Mouse (Mus musculus): ENCODE measurements around the gene Zyx. TPM values are rescaled to one million over a fixed set of nuclear protein-coding genes. Genes with fewer than 3 reads are reported as not detected.

Gene Zyx
- 283 and 580 TPM in 2 replicates for polyA plus RNA-seq (2012; ENCODE audit: low replicate concordance)

DNA sequence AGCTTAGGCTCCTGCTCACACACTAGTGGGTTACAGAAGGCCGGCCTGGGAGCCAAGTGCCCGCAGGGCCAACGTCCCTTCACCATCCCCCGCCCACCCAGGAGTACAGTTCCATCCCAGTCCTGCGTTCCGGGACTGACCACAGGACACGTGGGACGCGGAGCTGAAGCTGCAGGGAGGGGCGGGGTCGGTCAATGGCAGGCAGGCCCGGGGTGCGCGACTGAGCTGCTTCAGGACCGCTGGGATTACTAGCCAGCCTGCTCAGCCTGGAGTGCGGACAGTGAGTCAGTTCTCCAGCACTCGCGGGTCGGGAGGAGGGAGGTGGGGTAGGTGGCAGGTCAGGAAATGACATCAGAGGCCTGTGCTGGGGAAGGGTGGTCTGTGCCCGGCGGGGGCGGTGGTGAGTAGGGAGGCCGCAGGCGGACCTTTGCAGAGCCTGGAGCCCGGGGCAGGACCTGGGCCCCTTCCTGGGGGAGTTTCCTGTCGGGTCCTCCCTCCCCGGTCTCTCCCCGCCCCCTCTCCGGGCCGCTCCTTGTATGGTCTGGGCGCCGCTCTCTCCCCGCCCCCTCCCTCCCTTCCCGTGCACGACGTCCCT, at the start of gene Zyx:
Gene Zyx, plus strand, starts transcription at position 205 of the 595 bp plus-strand sequence.

DNA sequence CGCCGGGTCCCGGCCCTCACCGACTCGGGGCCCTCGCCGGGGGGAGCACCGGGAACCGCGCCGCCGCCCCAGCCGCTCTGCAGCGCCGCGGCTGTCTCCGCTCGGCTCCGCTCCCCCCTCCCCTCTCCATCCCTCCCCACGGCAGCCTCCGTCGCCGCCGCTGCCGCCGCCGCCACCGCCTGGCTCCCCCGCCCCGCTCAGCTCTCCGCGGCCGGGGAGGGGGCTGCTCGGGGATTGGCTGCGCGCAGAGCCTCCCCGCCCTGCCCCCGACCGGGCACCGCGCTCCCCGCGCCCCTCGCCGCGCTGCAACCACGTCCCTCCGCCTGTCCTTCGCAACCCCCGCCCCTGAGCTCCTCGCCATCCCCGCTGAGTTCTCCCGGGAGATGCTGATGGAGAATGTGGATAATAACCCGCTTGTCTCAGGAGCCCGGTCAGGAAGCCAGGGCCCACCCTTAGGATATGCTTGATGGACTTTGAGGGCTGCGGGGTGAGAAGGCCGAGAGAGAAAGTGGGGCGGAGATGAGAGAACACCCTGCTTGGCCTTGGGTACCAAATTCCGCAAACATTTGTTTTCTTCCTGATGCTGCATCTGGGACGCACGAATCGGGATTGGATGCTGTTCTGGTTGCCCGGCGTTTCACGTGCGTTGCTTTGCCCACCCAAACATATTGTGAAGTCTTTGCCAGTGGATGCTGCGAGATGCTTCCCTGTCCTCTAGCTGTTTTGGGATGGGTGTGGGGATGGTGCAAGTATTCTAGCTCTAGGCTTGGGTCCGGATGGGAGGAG, 24.8 kb upstream of the Zyx start, which contains the start of gene Fam131b:
Gene Fam131b, minus strand, starts transcription at position 162 of the 786 bp plus-strand sequence.

DNA sequence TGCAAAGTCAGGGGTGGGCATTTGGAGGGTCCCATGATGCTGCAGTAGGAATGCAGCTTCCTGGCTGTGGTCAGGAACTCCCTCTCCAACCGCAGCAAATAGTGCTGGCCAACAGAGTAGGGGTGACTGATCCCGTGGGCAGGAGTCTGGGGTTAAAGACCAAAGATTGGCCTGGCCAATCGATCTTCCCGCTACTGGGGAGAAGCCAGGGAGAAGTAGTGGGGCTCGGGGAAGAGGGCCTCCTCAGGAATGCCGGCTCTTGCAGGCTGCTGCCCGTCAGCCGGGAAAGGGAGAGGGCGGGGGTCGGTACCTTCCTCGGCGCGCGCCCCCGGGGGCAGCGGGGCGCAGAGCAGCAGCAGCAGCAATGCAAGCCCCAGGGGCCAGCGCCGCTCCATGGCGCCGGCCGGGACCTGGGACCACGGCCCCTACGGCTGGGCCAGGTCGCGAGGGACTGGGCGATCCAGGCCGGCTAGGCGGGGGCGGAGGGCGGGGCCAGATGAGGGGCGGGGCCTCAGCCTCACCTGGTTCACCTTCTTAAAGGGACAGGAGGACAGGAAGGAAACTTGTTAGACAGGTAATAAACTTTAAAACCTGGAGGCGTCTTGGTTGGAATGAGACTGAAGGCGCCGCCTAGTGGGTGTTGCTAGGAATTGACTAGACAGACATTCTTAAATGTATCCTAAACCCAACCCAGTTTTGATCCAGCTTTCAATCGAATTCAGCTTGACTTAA, 23.6 kb downstream of the Zyx start, which contains the start of gene Epha1:
Gene Epha1, minus strand, starts transcription at position 453 of the 732 bp plus-strand sequence.

DNA sequence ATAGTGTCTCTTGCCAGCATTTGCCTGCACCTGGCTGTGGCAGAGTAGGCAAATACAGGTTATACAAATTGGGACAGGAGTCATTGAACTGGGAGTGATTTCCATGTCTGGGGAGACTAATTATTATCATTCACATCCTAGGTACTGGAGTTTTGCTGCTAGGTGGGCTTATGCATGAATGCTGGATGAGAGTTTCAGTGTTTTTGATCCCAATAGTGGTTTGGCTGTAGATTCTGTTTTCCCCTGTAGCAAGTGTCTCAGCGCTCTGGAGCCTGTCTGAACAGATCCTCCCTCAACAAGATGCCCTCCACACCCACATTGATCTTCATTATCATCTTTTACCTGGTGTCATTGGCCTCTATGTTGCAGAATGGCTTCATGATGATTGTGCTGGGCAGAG, 50.5 kb downstream of the Zyx start, which contains the start of gene Tas2r143:
Gene Tas2r143, plus strand, starts transcription at position 301 of the 400 bp plus-strand sequence.

DNA sequence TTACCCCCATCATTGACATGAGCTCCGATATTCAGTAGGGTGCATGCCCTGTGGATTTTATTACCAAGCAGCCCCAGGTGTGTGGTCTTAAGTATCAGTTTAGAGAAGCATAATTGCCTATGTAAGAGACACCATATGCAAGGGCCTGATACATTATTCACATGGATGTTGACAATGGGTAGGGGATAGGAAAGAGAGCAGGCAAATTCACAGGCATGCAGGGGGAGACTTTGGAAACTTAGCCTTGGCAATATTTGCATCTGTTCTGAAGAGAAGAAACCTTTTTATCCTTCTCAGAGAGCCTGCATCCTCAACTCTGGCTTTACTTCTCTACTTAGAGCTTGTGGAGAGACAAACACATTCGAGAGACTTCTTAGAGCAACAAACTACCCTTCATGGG, 55.7 kb downstream of the Zyx start, which contains the start of gene Tas2r135:
Gene Tas2r135, plus strand, starts transcription at position 301 of the 400 bp plus-strand sequence.

Other genes with a start within 250 kb of the Zyx start
- not detected in 2 replicates for gene Tas2r139, start 208.7 kb upstream of the Zyx start, polyA plus RNA-seq (2012; ENCODE audit: low replicate concordance)
- not detected in 2 replicates for gene Tas2r144, start 134.3 kb upstream of the Zyx start, polyA plus RNA-seq (2012; ENCODE audit: low replicate concordance)
- 0.26 TPM in 1 of 2 replicates, not detected in the other for gene Gstk1, start 103.7 kb upstream of the Zyx start, polyA plus RNA-seq (2012; ENCODE audit: low replicate concordance)
- gene Tmem139, start 87.7 kb upstream of the Zyx start, polyA plus RNA-seq (2012; ENCODE audit: low replicate concordance) = not detected in 2 replicates
- gene Casp2, start 84.6 kb upstream of the Zyx start, polyA plus RNA-seq (2012; ENCODE audit: low replicate concordance) = 2.2 and 3.8 TPM in 2 replicates
- 0.10 and 0.16 TPM in 2 replicates for gene Clcn1, start 62.9 kb upstream of the Zyx start, polyA plus RNA-seq (2012; ENCODE audit: low replicate concordance)
- not detected in 2 replicates for gene Fam131b, start 25.0 kb upstream of the Zyx start, polyA plus RNA-seq (2012; ENCODE audit: low replicate concordance)
- gene Epha1, start 23.6 kb downstream of the Zyx start, polyA plus RNA-seq (2012; ENCODE audit: low replicate concordance) = not detected in 2 replicates
- not detected in 2 replicates for gene Tas2r143, start 50.6 kb downstream of the Zyx start, polyA plus RNA-seq (2012; ENCODE audit: low replicate concordance)
- gene Tas2r135, start 55.8 kb downstream of the Zyx start, polyA plus RNA-seq (2012; ENCODE audit: low replicate concordance) = not detected in 2 replicates
- gene Tas2r126, start 84.9 kb downstream of the Zyx start, polyA plus RNA-seq (2012; ENCODE audit: low replicate concordance) = not detected in 2 replicates
- not detected in 2 replicates for gene Olfr458, start 115.6 kb downstream of the Zyx start, polyA plus RNA-seq (2012; ENCODE audit: low replicate concordance)
- not detected in 2 replicates for gene Olfr457, start 126.7 kb downstream of the Zyx start, polyA plus RNA-seq (2012; ENCODE audit: low replicate concordance)
- not detected in 2 replicates for gene Olfr456, start 137.6 kb downstream of the Zyx start, polyA plus RNA-seq (2012; ENCODE audit: low replicate concordance)
- not detected in 2 replicates for gene Olfr455, start 198.0 kb downstream of the Zyx start, polyA plus RNA-seq (2012; ENCODE audit: low replicate concordance)
- gene Tcaf3, start 248.1 kb downstream of the Zyx start, polyA plus RNA-seq (2012; ENCODE audit: low replicate concordance) = not detected in 2 replicates

All from leukemia stem cell, adult 10-12 weeks (primary cell).